Mouse (Mus musculus) cerebellum, adult 11 months (tissue): ENCODE results near the gene Cfap54.
A peak's percentile ranks its signal among the peaks of the same experiment; 100 is the strongest.

Source experiments
- DNase-seq: peaks from one replicate; pipeline ENCODE4 v3.0.0; 2022

The Cfap54 gene

GRCm38 (mm10) chr10:93081133-93081779 is at the start of gene Cfap54:
TSS of gene Cfap54 (minus strand) at chr10:93081618.
- peak; percentile 69 for DNase-seq

GRCm38 (mm10) chr10:93130456-93130940 is 49.1 kb upstream of the Cfap54 start:
- DNase-seq: no peak

- no peak for DNase-seq
These were observed 48.6 kb upstream of the Cfap54 start for GRCm38 (mm10) chr10:93129904-93130455.

GRCm38 (mm10) chr10:93129345-93129744 is 47.9 kb upstream of the Cfap54 start:
- DNase-seq: no peak

GRCm38 (mm10) chr10:93128566-93128965 is 47.1 kb upstream of the Cfap54 start:
- no peak for DNase-seq

- DNase-seq: no peak
These were observed 44.6 kb upstream of the Cfap54 start for GRCm38 (mm10) chr10:93126025-93126424.

GRCm38 (mm10) chr10:93123957-93124613 is 42.7 kb upstream of the Cfap54 start:
- no peak for DNase-seq

- DNase-seq: no peak
These were observed 41.9 kb upstream of the Cfap54 start for GRCm38 (mm10) chr10:93123310-93123709.

GRCm38 (mm10) chr10:93122399-93123184 is 41.2 kb upstream of the Cfap54 start:
- DNase-seq: no peak

- no peak for DNase-seq
These were observed 39.9 kb upstream of the Cfap54 start for GRCm38 (mm10) chr10:93121262-93121860.

GRCm38 (mm10) chr10:93119809-93120208 is 38.4 kb upstream of the Cfap54 start:
- DNase-seq: no peak

- DNase-seq: no peak
These were observed 35.2 kb upstream of the Cfap54 start for GRCm38 (mm10) chr10:93116636-93117035.

- DNase-seq: no peak
These were observed 34.3 kb upstream of the Cfap54 start for GRCm38 (mm10) chr10:93115743-93116142.

GRCm38 (mm10) chr10:93114782-93115181 is 33.4 kb upstream of the Cfap54 start:
- DNase-seq: no peak

- DNase-seq: no peak
These were observed 32.5 kb upstream of the Cfap54 start for GRCm38 (mm10) chr10:93113968-93114367.

- DNase-seq: no peak
These were observed 30.6 kb upstream of the Cfap54 start for GRCm38 (mm10) chr10:93112021-93112420.

GRCm38 (mm10) chr10:93111412-93111811 is 30.0 kb upstream of the Cfap54 start:
- DNase-seq: no peak

GRCm38 (mm10) chr10:93105358-93105757 is 23.9 kb upstream of the Cfap54 start:
- no peak for DNase-seq

GRCm38 (mm10) chr10:93104357-93104756 is 22.9 kb upstream of the Cfap54 start:
- no peak for DNase-seq

- no peak for DNase-seq
These were observed 22.3 kb upstream of the Cfap54 start for GRCm38 (mm10) chr10:93103676-93104075.

GRCm38 (mm10) chr10:93102321-93102720 is 20.9 kb upstream of the Cfap54 start:
- no peak for DNase-seq

- DNase-seq: no peak
These were observed 16.9 kb upstream of the Cfap54 start for GRCm38 (mm10) chr10:93098211-93098805.

GRCm38 (mm10) chr10:93097439-93097838 is 16.0 kb upstream of the Cfap54 start:
- DNase-seq: no peak
